Mouse (Mus musculus) midbrain, embryonic 16.5 days (tissue): ENCODE results near the gene Trim27. TPM values are rescaled to one million over a fixed set of nuclear protein-coding genes. Genes with fewer than 3 reads are reported as not detected.

ENCODE experiments used
- ATAC-seq: fragments of 200-750 bp; cut with Nextera tagmentation; 2 replicates; pipeline ENCODE4 v1.8.0; 2017; ENCODE audit warnings: moderate TSS enrichment
- H3K27ac ChIP-seq: fragments of 300-500 bp; sonication (generic); 2 replicates; pipeline ENCODE4 v1.5.1; 2014; ENCODE audit warnings: mild to moderate bottlenecking, low read length, mixed read lengths
- H3K27me3 ChIP-seq: fragments of 300-500 bp; sonication (generic); 2 replicates; pipeline ENCODE4 v1.6.1; 2014; ENCODE audit warnings: low read depth, low read length, mixed read lengths; ENCODE audit not compliant: control insufficient read depth, insufficient read depth
- H3K36me3 ChIP-seq: fragments of 300-500 bp; sonication (generic); 2 replicates; pipeline ENCODE4 v1.6.1; 2014; ENCODE audit warnings: mild to moderate bottlenecking, low read length, moderate library complexity, mixed read lengths; ENCODE audit not compliant: control insufficient read depth, insufficient read depth
- H3K4me1 ChIP-seq: fragments of 300-500 bp; sonication (generic); 2 replicates; pipeline ENCODE4 v1.6.1; 2014; ENCODE audit warnings: mild to moderate bottlenecking, low read length, mixed read lengths; ENCODE audit not compliant: control insufficient read depth, insufficient read depth
- H3K4me2 ChIP-seq: fragments of 300-500 bp; sonication (generic); 2 replicates; pipeline ENCODE4 v1.6.1; 2014; ENCODE audit warnings: mild to moderate bottlenecking, low read length, mixed read lengths
- H3K4me3 ChIP-seq: fragments of 300-500 bp; sonication (generic); 2 replicates; pipeline ENCODE4 v1.5.1; 2014; ENCODE audit warnings: low read depth, mild to moderate bottlenecking, low read length, moderate library complexity, mixed read lengths
- H3K9ac ChIP-seq: fragments of 300-500 bp; sonication (generic); 2 replicates; pipeline ENCODE4 v1.6.1; 2014; ENCODE audit warnings: low read depth, low read length, mixed read lengths
- H3K9me3 ChIP-seq: fragments of 300-500 bp; sonication (generic); replicated peaks from 2 replicates; pipeline ENCODE4 v1.6.1; 2014; ENCODE audit warnings: mild to moderate bottlenecking, low read length, mixed read lengths; ENCODE audit not compliant: control insufficient read depth, poor library complexity, severe bottlenecking
- WGBS: fragments of 180-500 bp; shearing (Covaris S2); extraction: QIAGEN DNeasy Blood & Tissue Kit; methylation state at CpG from one replicate; pipeline ENCODE4 v1.1.7; 2014; 5-methylcytosine and 5-hydroxymethylcytosine counted together
- polyA plus RNA-seq: library from polyadenylated mRNA; unstranded; fragments of >200 nt; fragmentation: Nextera tagmentation; extraction: Ambion mirVana; gene quantifications from 2 replicates; pipeline ENCODE4 v1.2.1, GENCODE M21; 2015

The Trim27 gene
- polyA plus RNA-seq: 70.6 and 73.6 TPM in 2 replicates

GRCm38 (mm10) chr13:21179367-21179723 lies at the start of gene Trim27:
TSS of gene Trim27 (plus strand) at chr13:21179445.
- H3K27ac ChIP-seq: peak within 1 kb of the TSS; percentile 97
- no peaks in the 10 kb centered on the region for H3K27me3 ChIP-seq
- ATAC-seq: peak; percentile 56
- peaks cover 12% of the 10 kb centered on the region for H3K36me3 ChIP-seq
- peak within 1 kb of the TSS; percentile 77 for H3K4me2 ChIP-seq
- WGBS: 0% methylated on average over 15 of the region's 15 CpGs
- H3K9me3 ChIP-seq: no peaks in the 10 kb centered on the region
- peaks cover 20% of the 10 kb centered on the region for H3K4me1 ChIP-seq
- H3K4me3 ChIP-seq: peak within 1 kb of the TSS; percentile 96
- peak within 1 kb of the TSS; percentile 86 for H3K9ac ChIP-seq

- Histone ChIP-seq H3K4me3 (no peak overlapping the region), H3K4me1 (no peaks in the 10 kb centered on the region), H3K4me2 (no peak overlapping the region), H3K9ac (no peak overlapping the region), H3K27ac (no peak overlapping the region), H3K27me3 (no peaks in the 10 kb centered on the region), H3K9me3 (no peaks in the 10 kb centered on the region), H3K36me3 (no peaks in the 10 kb centered on the region)
- no peak for ATAC-seq
- 56% methylated on average over 8 of the region's 8 CpGs for WGBS
Measured at GRCm38 (mm10) chr13:21142421-21142820, 36.8 kb upstream of the Trim27 start.

- H3K9me3 ChIP-seq: no peaks in the 10 kb centered on the region
- no peak within 1 kb of the TSS for H3K9ac ChIP-seq
- no peaks in the 10 kb centered on the region for H3K36me3 ChIP-seq
- H3K27me3 ChIP-seq: no peaks in the 10 kb centered on the region
- no peak within 1 kb of the TSS for H3K4me3 ChIP-seq
- no peak for ATAC-seq
- H3K4me1 ChIP-seq: no peaks in the 10 kb centered on the region
- no peak within 1 kb of the TSS for H3K4me2 ChIP-seq
- WGBS: 79% methylated on average over 4 of the region's 4 CpGs
- no peak within 1 kb of the TSS for H3K27ac ChIP-seq
Measured at GRCm38 (mm10) chr13:21145767-21146166, 33.5 kb upstream of the Trim27 start, which contains the start of gene Olfr1368. TSS of gene Olfr1368 (minus strand) at chr13:21145867.

- H3K4me3 ChIP-seq: no peak overlapping the region
- 78% methylated on average over 5 of the region's 5 CpGs for WGBS
- no peaks in the 10 kb centered on the region for H3K9me3 ChIP-seq
- H3K36me3 ChIP-seq: no peaks in the 10 kb centered on the region
- no peak overlapping the region for H3K4me2 ChIP-seq
- H3K27ac ChIP-seq: no peak overlapping the region
- ATAC-seq: no peak
- H3K4me1 ChIP-seq: peaks cover 8% of the 10 kb centered on the region; the same call in 1 of the 2 replicates
- no peaks in the 10 kb centered on the region for H3K27me3 ChIP-seq
- no peak overlapping the region for H3K9ac ChIP-seq
Measured at GRCm38 (mm10) chr13:21155888-21156287, 23.4 kb upstream of the Trim27 start.

- Histone ChIP-seq H3K27me3 (no peaks in the 10 kb centered on the region), H3K36me3 (no peaks in the 10 kb centered on the region), H3K9ac (no peak overlapping the region), H3K4me2 (peak overlapping the region; percentile 90), H3K4me1 (peaks cover 8% of the 10 kb centered on the region; the same call in 1 of the 2 replicates), H3K27ac (no peak overlapping the region), H3K4me3 (peak overlapping the region; percentile 71; the same call in 1 of the 2 replicates), H3K9me3 (no peaks in the 10 kb centered on the region)
- ATAC-seq: no peak
- WGBS: 6% methylated on average over 9 of the region's 9 CpGs
Measured at GRCm38 (mm10) chr13:21158071-21158470, 21.2 kb upstream of the Trim27 start.

- ATAC-seq: peak; percentile 53
- Histone ChIP-seq H3K27me3 (no peaks in the 10 kb centered on the region), H3K9me3 (no peaks in the 10 kb centered on the region), H3K36me3 (no peaks in the 10 kb centered on the region), H3K4me3 (peak overlapping the region; percentile 71), H3K4me1 (peaks cover 8% of the 10 kb centered on the region; the same call in 1 of the 2 replicates), H3K9ac (peak overlapping the region; percentile 60), H3K4me2 (peak overlapping the region; percentile 90), H3K27ac (no peak overlapping the region)
- WGBS: under 1% methylated on average over 19 of the region's 19 CpGs
Measured at GRCm38 (mm10) chr13:21158785-21159474, 20.3 kb upstream of the Trim27 start.

- Histone ChIP-seq H3K36me3 (no peaks in the 10 kb centered on the region), H3K9me3 (no peaks in the 10 kb centered on the region), H3K27ac (no peak overlapping the region), H3K9ac (peak overlapping the region; percentile 60), H3K4me1 (peaks cover 8% of the 10 kb centered on the region; the same call in 1 of the 2 replicates), H3K4me3 (peak overlapping the region; percentile 71), H3K4me2 (peak overlapping the region; percentile 90), H3K27me3 (no peaks in the 10 kb centered on the region)
- ATAC-seq: peak; percentile 36; the same call in 1 of the 2 replicates
- WGBS: 1% methylated on average over 15 of the region's 15 CpGs
Measured at GRCm38 (mm10) chr13:21159475-21159819, 19.8 kb upstream of the Trim27 start.

- WGBS: under 1% methylated on average over 16 of the region's 16 CpGs
- H3K27ac ChIP-seq: no peak overlapping the region
- peak overlapping the region; percentile 90 for H3K4me2 ChIP-seq
- H3K36me3 ChIP-seq: no peaks in the 10 kb centered on the region
- no peaks in the 10 kb centered on the region for H3K27me3 ChIP-seq
- ATAC-seq: peak; percentile 21
- no peaks in the 10 kb centered on the region for H3K9me3 ChIP-seq
- H3K4me1 ChIP-seq: peaks cover 8% of the 10 kb centered on the region; the same call in 1 of the 2 replicates
- H3K4me3 ChIP-seq: peak overlapping the region; percentile 71
- peak overlapping the region; percentile 60 for H3K9ac ChIP-seq
Measured at GRCm38 (mm10) chr13:21160041-21160511, 19.2 kb upstream of the Trim27 start.
